Mouse (Mus musculus) midbrain, embryonic 10.5 days (tissue): ENCODE measurements around the gene Wwtr1. TPM values are rescaled to one million over a fixed set of nuclear protein-coding genes. Genes with fewer than 3 reads are reported as not detected.

Experiments
- DNase-seq: peaks from one replicate; pipeline ENCODE4 v3.0.0-alpha.2; 2017; ENCODE audit warnings: low spot score
- H3K27ac ChIP-seq: fragments of 300-500 bp; sonication (generic); replicated peaks from 2 replicates; pipeline ENCODE4 v1.5.1; 2016; ENCODE audit warnings: mild to moderate bottlenecking
- H3K27me3 ChIP-seq: fragments of 300-500 bp; sonication (generic); 2 replicates; pipeline ENCODE4 v1.6.1; 2016; ENCODE audit warnings: low read depth, mild to moderate bottlenecking; ENCODE audit not compliant: poor library complexity, severe bottlenecking
- H3K36me3 ChIP-seq: fragments of 300-500 bp; sonication (generic); 2 replicates; pipeline ENCODE4 v1.6.1; 2016; ENCODE audit warnings: mild to moderate bottlenecking, moderate library complexity
- H3K4me1 ChIP-seq: fragments of 300-500 bp; sonication (generic); 2 replicates; pipeline ENCODE4 v1.6.1; 2016
- H3K4me3 ChIP-seq: fragments of 300-500 bp; sonication (generic); 2 replicates; pipeline ENCODE4 v1.5.1; 2016; ENCODE audit warnings: mild to moderate bottlenecking, moderate library complexity
- H3K9me3 ChIP-seq: fragments of 300-500 bp; sonication (generic); replicated peaks from 2 replicates; pipeline ENCODE4 v1.6.1; 2016; ENCODE audit warnings: mild to moderate bottlenecking
- whole genome bisulfite sequencing: fragments of 180-500 bp; shearing (Covaris S2); methylation state at CpG from one replicate; pipeline ENCODE4 v1.1.7; 2016; 5-methylcytosine and 5-hydroxymethylcytosine counted together
- microRNA-seq: library from miRNA; unstranded; fragments of <30 nt; microRNA quantifications from one replicate; pipeline ENCODE4, GENCODE M21; 2017
- polyA plus RNA-seq: library from polyadenylated mRNA; unstranded; fragments of >200 nt; fragmentation: Nextera tagmentation; extraction: Ambion mirVana; gene quantifications from 2 replicates; pipeline ENCODE4 v1.2.1, GENCODE M21; 2016

Wwtr1 gene
- polyA plus RNA-seq, 1 experiment from 2014 or later, result 13.3 TPM

DNA sequence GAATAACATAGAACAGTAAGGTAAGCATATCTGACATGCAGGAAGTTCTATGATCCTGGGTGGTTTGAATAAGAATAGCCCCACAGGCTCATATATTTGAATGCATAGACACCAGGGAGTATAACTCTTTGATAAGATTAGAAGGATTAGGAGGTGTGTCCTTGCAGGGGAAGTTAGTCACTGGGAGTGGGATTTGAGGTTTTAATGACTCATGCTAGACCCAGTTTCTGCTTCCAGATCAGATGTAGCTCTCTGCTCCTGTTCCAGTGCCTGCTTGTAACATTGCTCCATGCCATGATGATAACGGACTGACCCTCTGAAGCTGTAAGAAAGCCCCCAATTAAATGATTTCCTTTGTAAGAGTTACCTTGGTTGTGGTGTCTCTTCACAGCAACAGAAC lies 155.1 kb downstream of the Wwtr1 start:
- Histone ChIP-seq H3K9me3 (no peaks in the 10 kb centered on the region), H3K27ac (no peak overlapping the region), H3K36me3 (no peaks in the 10 kb centered on the region), H3K27me3 (no peaks in the 10 kb centered on the region), H3K4me1 (no peaks in the 10 kb centered on the region), H3K4me3 (no peak overlapping the region)
- no peak for DNase-seq
- 100% methylated on average over 1 of the region's 1 CpGs for WGBS

DNA sequence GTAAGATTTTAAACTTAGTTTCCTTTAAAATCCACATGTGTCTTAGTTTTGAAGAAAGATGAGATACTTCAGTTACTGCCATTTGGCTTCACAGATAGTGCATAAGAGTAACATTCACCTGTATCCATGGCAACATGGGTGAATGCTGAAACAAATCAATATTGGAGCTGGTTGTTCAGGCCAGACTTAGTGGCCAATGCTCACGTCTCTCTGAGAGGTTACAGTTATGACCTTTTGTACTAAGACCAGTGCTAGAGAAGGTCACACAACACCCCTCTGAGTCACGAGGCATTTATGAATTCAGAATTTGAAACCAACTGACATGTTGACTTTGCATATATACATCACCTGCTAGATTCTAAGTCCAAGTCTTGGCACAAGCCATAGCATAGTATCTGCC lies 155.5 kb downstream of the Wwtr1 start:
- Histone ChIP-seq H3K27me3 (no peaks in the 10 kb centered on the region), H3K4me3 (no peak overlapping the region), H3K36me3 (no peaks in the 10 kb centered on the region), H3K27ac (no peak overlapping the region), H3K4me1 (no peaks in the 10 kb centered on the region), H3K9me3 (no peaks in the 10 kb centered on the region)
- no peak for DNase-seq
- 79% methylated on average over 2 of the region's 2 CpGs for WGBS

DNA sequence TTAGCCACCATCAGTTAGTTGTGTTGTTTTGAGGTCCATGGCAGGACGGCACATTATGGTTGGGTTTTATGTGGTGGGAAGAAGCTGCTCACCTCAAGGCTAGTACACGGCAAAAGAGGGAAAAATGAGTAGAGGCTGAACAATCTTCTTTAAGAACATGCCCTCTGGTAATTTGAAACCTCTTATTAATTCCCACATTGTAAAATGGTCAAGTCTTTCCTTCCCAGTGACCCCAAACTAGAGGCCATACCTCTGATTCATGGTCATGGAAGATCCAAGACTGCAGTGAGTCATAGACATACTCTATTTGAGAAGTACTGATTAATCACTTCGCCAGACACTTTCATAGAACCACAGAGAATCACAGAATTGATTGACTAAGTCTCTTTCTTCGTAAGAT lies 164.2 kb downstream of the Wwtr1 start:
- Histone ChIP-seq H3K36me3 (no peaks in the 10 kb centered on the region), H3K4me3 (no peak overlapping the region), H3K9me3 (no peaks in the 10 kb centered on the region), H3K27me3 (no peaks in the 10 kb centered on the region), H3K4me1 (no peaks in the 10 kb centered on the region), H3K27ac (no peak overlapping the region)
- 90% methylated on average over 4 of the region's 4 CpGs for WGBS
- DNase-seq, result no peak

Small RNAs within 50 kb of the gene (microRNA-seq; reads per million reads assigned to microRNA genes)
- not detected for gene Mir6377

Other genes starting within 250 kb of the Wwtr1 start
- gene Tm4sf4, start 150.6 kb downstream of the Wwtr1 start, polyA plus RNA-seq, result not detected in 2 replicates
- gene Commd2, start 75.8 kb upstream of the Wwtr1 start, polyA plus RNA-seq, result 105 and 107 TPM in 2 replicates
- 0.17 TPM in 1 of 2 replicates, not detected in the other for gene Ankub1, start 116.9 kb upstream of the Wwtr1 start, polyA plus RNA-seq
- gene Rnf13, start 160.2 kb upstream of the Wwtr1 start, polyA plus RNA-seq, result 43.9 and 46.5 TPM in 2 replicates